Mouse (Mus musculus) midbrain, postnatal 0 days (tissue): ENCODE measurements at regions not wholly inside any gene's neighbourhood (a gene's known extent, or its start where the extent isn't known, plus 50 kb on each side); places are given as distances from the start of the nearest gene placed in this dataset.
A peak's percentile ranks its signal among the peaks of the same experiment; 100 is the strongest.

Experiments
- ATAC-seq: fragments of 200-750 bp; cut with Nextera tagmentation; 2 replicates; pipeline ENCODE4 v1.8.0; 2017; ENCODE audit warnings: moderate number of reproducible peaks, mild to moderate bottlenecking, moderate TSS enrichment, moderate library complexity; ENCODE audit not compliant: low FRiP score
- DNase-seq: peaks from one replicate; pipeline ENCODE4 v3.0.0-alpha.2; 2015; ENCODE audit warnings: low spot score
- H3K27ac ChIP-seq: fragments of 300-500 bp; sonication (generic); 2 replicates; pipeline ENCODE4 v1.5.1; 2014; ENCODE audit warnings: low read depth, mild to moderate bottlenecking, low read length, mixed read lengths
- H3K27me3 ChIP-seq: fragments of 300-500 bp; sonication (generic); 2 replicates; pipeline ENCODE4 v1.6.1; 2014; ENCODE audit warnings: low read length, control low read depth, mixed read lengths; ENCODE audit not compliant: insufficient read depth
- H3K36me3 ChIP-seq: fragments of 300-500 bp; sonication (generic); 2 replicates; pipeline ENCODE4 v1.6.1; 2014; ENCODE audit warnings: low read length, control low read depth, mixed read lengths; ENCODE audit not compliant: insufficient read depth
- H3K4me1 ChIP-seq: fragments of 300-500 bp; sonication (generic); 2 replicates; pipeline ENCODE4 v1.6.1; 2014; ENCODE audit warnings: mild to moderate bottlenecking, control low read depth, antibody characterized with exemption, low read length, mixed read lengths; ENCODE audit not compliant: insufficient read depth
- H3K4me2 ChIP-seq: fragments of 300-500 bp; sonication (generic); 2 replicates; pipeline ENCODE4 v1.6.1; 2014; ENCODE audit warnings: low read depth, mild to moderate bottlenecking, low read length, mixed read lengths; ENCODE audit not compliant: poor library complexity, severe bottlenecking
- H3K4me3 ChIP-seq: fragments of 300-500 bp; sonication (generic); 2 replicates; pipeline ENCODE4 v1.5.1; 2014; ENCODE audit warnings: low read depth, mild to moderate bottlenecking, low read length, moderate library complexity
- H3K9ac ChIP-seq: fragments of 300-500 bp; sonication (generic); replicated peaks from 2 replicates; pipeline ENCODE4 v1.6.1; 2014; ENCODE audit warnings: mild to moderate bottlenecking, low read length, moderate library complexity, mixed read lengths; ENCODE audit not compliant: poor library complexity, severe bottlenecking
- H3K9me3 ChIP-seq: fragments of 300-500 bp; sonication (generic); 2 replicates; pipeline ENCODE4 v1.6.1; 2016; ENCODE audit warnings: low read length, control low read depth
- CTCF ChIP-seq: IDR thresholded peaks from 2 replicates; pipeline ENCODE4 v1.5.1; 2016; ENCODE audit warnings: antibody characterized with exemption, mild to moderate bottlenecking
- WGBS: fragments of 180-500 bp; shearing (Covaris S2); extraction: QIAGEN DNeasy Blood & Tissue Kit; methylation state at CpG from one replicate; pipeline ENCODE4 v1.1.7; 2014; 5-methylcytosine and 5-hydroxymethylcytosine counted together

DNA sequence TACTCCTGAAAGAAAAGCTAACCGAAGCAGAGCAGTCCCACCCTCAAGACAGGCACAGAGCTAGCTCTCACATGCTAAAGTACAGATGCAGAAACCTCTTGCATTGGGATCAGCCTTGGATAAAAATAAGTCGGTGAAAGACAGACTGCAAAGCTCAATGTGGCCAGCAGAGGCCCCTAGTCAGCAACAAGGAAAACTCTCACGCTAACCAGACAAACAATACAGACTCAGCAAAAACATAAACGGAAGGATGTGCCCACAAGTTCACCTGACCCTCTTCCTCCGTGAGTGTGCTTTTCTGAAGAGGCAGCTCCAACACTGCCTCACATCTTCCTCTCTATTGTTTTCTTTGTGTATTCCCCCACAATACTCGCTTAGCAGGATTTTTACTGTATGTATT, 77.8 kb downstream of the Rpia start:
- Histone ChIP-seq H3K9ac (no peak overlapping the region), H3K9me3 (no peaks in the 10 kb centered on the region), H3K4me2 (peak overlapping the region; percentile 38), H3K27ac (no peak overlapping the region), H3K4me1 (no peaks in the 10 kb centered on the region), H3K4me3 (no peak overlapping the region), H3K36me3 (no peaks in the 10 kb centered on the region), H3K27me3 (no peaks in the 10 kb centered on the region)
- 12% methylated on average over 6 of the region's 6 CpGs for whole genome bisulfite sequencing
- peak; percentile 44; the same call in 1 of the 2 replicates for ATAC-seq
- DNase-seq: peak; percentile 78
- peak; percentile 85 for TF ChIP-seq CTCF

DNA sequence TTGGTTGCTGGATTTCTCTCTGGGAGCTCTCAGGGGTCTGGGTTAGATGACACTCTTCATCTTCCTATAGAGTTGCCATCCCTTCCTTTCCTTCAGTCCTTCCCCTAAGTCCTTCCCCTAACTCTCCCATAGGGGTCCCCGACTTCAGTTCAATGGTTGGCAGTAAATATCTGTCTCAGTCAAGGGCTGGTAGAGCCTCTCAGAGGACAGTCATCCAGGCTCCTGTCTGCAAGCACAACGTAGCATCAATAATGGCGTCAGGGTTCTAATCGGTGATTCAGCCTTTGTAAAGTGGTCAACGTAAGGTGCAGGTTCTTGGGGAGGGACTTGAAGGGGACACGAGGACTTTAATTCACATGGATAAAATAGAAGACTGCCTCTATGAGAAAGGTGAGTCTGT, 78.4 kb downstream of the Rpia start:
- H3K36me3 ChIP-seq: no peaks in the 10 kb centered on the region
- no peak overlapping the region for H3K4me3 ChIP-seq
- no peak overlapping the region for H3K9ac ChIP-seq
- H3K4me1 ChIP-seq: no peaks in the 10 kb centered on the region
- TF ChIP-seq CTCF: no peak
- H3K27me3 ChIP-seq: no peaks in the 10 kb centered on the region
- no peaks in the 10 kb centered on the region for H3K9me3 ChIP-seq
- ATAC-seq (no peak), DNase-seq (no peak)
- no peak overlapping the region for H3K27ac ChIP-seq
- WGBS: 75% methylated on average over 6 of the region's 6 CpGs
- no peak overlapping the region for H3K4me2 ChIP-seq

DNA sequence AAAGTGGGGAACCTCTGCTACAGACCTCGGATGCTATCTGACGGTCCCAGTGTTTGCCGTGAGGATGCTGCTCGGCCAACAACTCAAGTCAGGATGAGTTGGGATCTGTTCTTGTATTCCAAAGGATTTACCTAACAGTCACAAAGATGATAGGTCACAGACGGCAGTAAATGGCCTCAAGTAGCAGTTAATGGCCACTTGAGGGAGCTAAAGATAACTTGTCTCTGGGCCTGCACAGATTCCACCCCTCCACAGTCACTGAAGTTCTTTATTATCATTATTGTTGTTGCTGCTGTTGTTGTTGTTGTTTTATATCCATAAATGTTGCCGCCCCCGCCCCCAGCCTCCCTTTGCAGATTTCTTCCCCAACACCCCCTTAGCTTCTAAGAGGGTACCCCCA, 78.9 kb downstream of the Rpia start:
- ATAC-seq (no peak), DNase-seq (peak; percentile 40)
- Histone ChIP-seq H3K4me2 (no peak overlapping the region), H3K9ac (no peak overlapping the region), H3K4me3 (no peak overlapping the region), H3K27ac (no peak overlapping the region), H3K4me1 (no peaks in the 10 kb centered on the region), H3K36me3 (no peaks in the 10 kb centered on the region), H3K27me3 (no peaks in the 10 kb centered on the region), H3K9me3 (no peaks in the 10 kb centered on the region)
- TF ChIP-seq CTCF: peak; percentile 69
- 43% methylated on average over 7 of the region's 7 CpGs for WGBS

DNA sequence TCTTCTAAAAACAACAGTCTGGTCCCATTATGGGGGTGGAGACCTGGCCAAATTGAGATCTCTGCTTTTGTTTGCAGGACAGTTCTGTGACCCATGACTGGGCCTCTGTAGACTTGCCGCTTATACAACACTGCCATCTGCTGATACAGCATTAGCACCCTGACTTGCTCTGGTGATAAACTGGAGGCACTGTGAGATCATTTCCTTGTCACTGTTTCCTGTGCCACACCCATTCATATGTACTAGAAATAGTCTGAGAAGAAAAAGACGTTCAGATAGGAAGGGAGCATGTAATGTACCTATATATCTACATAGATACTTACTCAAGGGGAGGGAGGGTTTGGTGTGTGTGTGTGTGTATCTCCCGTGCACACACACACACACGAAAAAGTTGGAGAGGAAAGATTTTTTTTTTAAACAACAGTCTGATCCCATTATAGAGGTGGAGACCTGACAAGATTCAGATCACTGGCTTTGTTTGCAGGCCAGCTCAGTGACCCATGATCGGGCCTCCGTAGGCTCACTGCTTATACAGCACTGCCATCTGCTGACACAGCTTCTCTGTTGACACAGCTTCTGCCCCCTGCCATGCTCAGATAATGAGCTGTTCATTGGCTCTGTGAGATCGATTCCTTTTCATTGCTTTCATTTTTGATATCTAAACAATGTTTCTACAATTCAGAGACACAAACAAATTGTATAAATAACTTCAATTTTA, 82.5 kb downstream of the Rpia start:
- H3K9ac ChIP-seq: no peak overlapping the region
- no peak overlapping the region for H3K4me3 ChIP-seq
- H3K4me1 ChIP-seq: no peaks in the 10 kb centered on the region
- peak; percentile 74 for TF ChIP-seq CTCF
- H3K9me3 ChIP-seq: no peaks in the 10 kb centered on the region
- H3K4me2 ChIP-seq: no peak overlapping the region
- WGBS: 9% methylated on average over 7 of the region's 7 CpGs
- ATAC-seq (peak; percentile 77), DNase-seq (peak; percentile 73)
- H3K27ac ChIP-seq: no peak overlapping the region
- H3K27me3 ChIP-seq: no peaks in the 10 kb centered on the region
- H3K36me3 ChIP-seq: no peaks in the 10 kb centered on the region

DNA sequence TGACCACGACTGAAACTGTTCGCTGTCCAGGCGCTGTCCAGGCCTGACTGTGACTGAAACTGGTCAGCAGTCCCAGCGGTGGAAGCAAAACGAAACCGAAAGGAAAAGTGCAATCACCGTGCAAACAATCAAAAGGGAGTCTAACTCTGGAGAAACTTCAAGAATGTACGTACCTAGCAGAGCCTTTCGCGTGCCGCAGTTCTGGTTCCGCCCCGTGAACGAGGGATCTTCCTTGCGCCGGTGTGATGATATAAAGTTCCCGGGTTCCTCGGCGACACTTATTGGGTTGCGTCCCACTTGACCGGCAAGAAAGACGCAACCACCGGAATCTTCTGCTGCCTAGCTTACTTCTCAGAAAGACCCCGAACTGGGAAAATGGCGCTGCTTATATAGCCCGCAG, 96.4 kb downstream of the Rpia start:
- TF ChIP-seq CTCF: no peak
- Histone ChIP-seq H3K4me1 (no peaks in the 10 kb centered on the region), H3K36me3 (no peaks in the 10 kb centered on the region), H3K9me3 (no peaks in the 10 kb centered on the region), H3K4me2 (no peak overlapping the region), H3K9ac (no peak overlapping the region), H3K27ac (no peak overlapping the region), H3K4me3 (no peak overlapping the region), H3K27me3 (no peaks in the 10 kb centered on the region)
- WGBS: 96% methylated on average over 26 of the region's 26 CpGs
- ATAC-seq (no peak), DNase-seq (no peak)
